Comparison of ENCODE assay signal across 25 mouse cellular contexts in the genomic region with DNA sequence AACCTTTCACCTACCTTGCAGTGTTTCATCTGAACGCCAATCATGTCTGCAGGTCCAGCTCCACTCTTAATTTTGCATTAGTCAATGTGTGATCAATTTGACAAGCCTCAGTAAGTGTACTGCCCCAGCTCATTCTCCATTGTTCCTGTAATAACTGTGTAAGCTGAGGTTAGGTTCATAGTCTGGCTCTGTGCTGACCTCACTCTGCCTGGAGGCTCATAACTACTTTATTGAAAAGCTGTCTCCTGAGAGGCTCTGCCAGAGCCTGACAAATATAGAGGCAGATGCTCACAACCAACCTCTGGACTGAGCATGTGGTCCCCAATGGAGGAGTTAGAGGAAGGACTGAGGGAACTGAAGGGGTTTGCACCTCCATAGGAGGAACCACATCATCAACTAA.
"Had no signal": no experiment of that assay in that cellular context is flagged by ENCODE, and none has a peak within 500 bp of the region (broad histone marks: within the 10 kb centered on the region; RNA-seq: fewer than 3 reads in every experiment).

No protein-coding gene starts in this region.

- DNase-seq: gastrocnemius, adult 2 months; gastrocnemius, postnatal 10 days; gastrocnemius, postnatal 25 days; heart, adult 18-20 months; heart, postnatal 10 days; heart, postnatal 4 days; kidney, adult 18-20 months; kidney, adult 8-10 months; kidney, postnatal 10 days; kidney, postnatal 25 days; kidney, postnatal 4 days; liver; liver, embryonic 13.5 days; liver, postnatal 0 days had no signal

- H3K9ac ChIP-seq: heart, embryonic 12.5 days; intestine, embryonic 15.5 days; limb, embryonic 12.5 days; liver, embryonic 13.5 days; liver, embryonic 15.5 days; liver, postnatal 0 days had no signal

- H3K27me3 ChIP-seq: heart, embryonic 12.5 days; intestine, embryonic 15.5 days; limb, embryonic 12.5 days; liver, embryonic 13.5 days; liver, embryonic 15.5 days had no signal

- H3K27ac ChIP-seq: gastrocnemius, adult 2 months; heart, embryonic 10.5 days; intestine, embryonic 15.5 days; layer of hippocampus, adult 2 months; left cerebral cortex, adult 2 months; limb, embryonic 10.5 days; limb, embryonic 12.5 days; liver, embryonic 13.5 days; liver, embryonic 15.5 days had no signal

- H3K4me1 ChIP-seq: heart, embryonic 12.5 days; intestine, embryonic 15.5 days; limb, embryonic 10.5 days; limb, embryonic 12.5 days; liver, embryonic 13.5 days; liver, embryonic 15.5 days had no signal

- H3K9me3 ChIP-seq: heart, embryonic 10.5 days; heart, embryonic 12.5 days; intestine, embryonic 15.5 days; limb, embryonic 10.5 days; limb, embryonic 12.5 days; liver, embryonic 13.5 days had no signal

- H3K4me2 ChIP-seq: heart, embryonic 12.5 days; intestine, embryonic 15.5 days; limb, embryonic 12.5 days; liver, embryonic 11.5 days; liver, embryonic 13.5 days; liver, embryonic 15.5 days had no signal

- H3K4me3 ChIP-seq: gastrocnemius, adult 2 months; heart, embryonic 10.5 days; heart, embryonic 12.5 days; intestine, embryonic 15.5 days; layer of hippocampus, adult 2 months; left cerebral cortex, adult 2 months; limb, embryonic 10.5 days; limb, embryonic 12.5 days; liver, embryonic 13.5 days; liver, embryonic 15.5 days had no signal

- H3K36me3 ChIP-seq: heart, embryonic 10.5 days; heart, embryonic 12.5 days; intestine, embryonic 15.5 days; limb, embryonic 10.5 days; limb, embryonic 12.5 days; liver, embryonic 13.5 days; liver, embryonic 15.5 days had no signal

- ATAC-seq: inflammation-experienced regulatory T-cells, adult 6 months; intestine, embryonic 15.5 days; intestine, postnatal 0 days; liver, postnatal 0 days had no signal
